Mouse (Mus musculus) kidney, postnatal 25 days (tissue): Measurements from ENCODE around the gene Crlf3.
A peak's percentile ranks its signal among the peaks of the same experiment; 100 is the strongest.
"Not testable (repeated sequence)": the region's sequence is repeated elsewhere in the genome, so short reads cannot be mapped to it uniquely, and the experiment has no call there.

Experiments
- DNase-seq, 2 experiments: peaks; one replicate each; pipeline ENCODE4 v3.0.0; 2021; ENCODE audit warnings: mixed read lengths in 2 of 2

Gene Crlf3

DNA sequence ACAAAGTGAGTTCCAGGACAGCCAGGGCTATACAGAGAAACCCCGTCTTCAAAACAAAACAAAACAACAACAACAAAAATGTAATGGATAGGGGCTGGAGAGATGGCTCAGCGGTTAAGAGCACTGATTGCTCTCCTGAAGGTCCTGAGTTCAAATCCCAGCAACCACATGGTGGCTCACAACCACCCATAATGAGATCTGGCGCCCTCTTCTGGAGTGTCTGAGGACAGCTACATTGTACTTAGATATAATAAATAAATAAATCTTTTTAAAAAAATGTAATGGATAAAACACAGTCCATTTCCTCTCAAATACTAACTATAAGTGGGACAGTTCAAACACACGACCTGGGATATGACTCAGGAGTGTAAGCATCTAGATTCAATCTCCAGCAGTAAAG is 14.4 kb downstream of the Crlf3 start:
- peak in 1 of 2 experiments; percentile 27 for DNase-seq

DNA sequence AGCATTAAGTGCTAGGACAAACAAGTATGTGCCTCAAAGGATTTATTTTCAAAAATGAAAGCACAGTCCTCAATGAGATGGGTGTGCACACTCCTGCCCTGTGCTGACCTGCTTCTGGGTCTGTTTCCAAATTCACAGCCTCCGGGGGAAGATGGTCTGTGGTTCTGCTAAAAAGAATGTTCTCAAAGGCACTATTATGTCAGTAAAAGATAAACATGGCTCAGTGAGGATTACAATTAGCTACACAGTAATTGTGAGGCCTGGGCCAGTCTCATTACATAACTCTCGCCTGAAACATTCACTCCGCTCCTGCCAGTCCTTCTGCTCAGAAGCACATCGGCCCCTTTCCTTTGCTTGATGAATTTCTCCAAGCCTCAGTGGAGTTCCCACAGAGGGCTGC is 18.6 kb downstream of the Crlf3 start:
- DNase-seq: peak; percentile 10 to 65

DNA sequence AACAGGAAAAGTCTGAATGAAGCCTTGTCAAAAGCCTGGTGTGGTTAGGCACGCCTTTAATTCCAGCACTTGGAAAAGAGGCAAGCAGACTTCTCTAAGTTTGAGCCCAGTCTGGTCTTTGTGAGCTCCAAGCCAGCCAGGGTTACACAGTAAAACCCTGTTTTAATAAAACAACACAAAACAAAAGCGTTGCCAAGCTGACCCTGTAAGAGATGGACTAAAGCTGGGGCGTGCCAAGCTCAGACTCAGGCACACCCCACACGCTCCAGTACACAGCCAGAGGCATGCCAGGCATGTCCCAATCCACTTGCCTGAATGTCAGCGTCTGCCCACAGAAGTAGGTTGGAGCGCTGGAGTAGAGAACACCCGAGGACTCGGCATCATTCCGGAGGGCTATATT is 24.6 kb downstream of the Crlf3 start:
- peak; percentile 46 to 75 for DNase-seq

DNA sequence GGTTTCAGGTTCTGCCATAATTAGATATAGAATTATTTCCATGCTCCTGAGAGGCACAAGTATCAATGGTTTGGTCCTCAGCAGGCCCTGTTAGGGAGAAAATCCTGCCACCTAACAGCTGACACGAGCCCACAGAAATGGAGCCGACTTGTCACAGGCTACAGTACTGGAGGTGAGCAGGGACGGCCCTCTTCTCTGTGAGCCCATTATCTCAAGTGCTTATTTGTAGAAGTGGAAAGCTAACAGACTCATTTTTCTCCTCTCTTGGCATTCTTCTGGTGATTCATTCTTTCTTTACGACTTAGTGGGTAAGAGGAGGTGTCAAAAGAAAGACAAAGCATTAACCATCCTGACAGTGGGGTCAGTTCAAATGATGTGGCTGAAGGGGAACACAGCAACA is 26.1 kb downstream of the Crlf3 start:
- no peak for DNase-seq

DNA sequence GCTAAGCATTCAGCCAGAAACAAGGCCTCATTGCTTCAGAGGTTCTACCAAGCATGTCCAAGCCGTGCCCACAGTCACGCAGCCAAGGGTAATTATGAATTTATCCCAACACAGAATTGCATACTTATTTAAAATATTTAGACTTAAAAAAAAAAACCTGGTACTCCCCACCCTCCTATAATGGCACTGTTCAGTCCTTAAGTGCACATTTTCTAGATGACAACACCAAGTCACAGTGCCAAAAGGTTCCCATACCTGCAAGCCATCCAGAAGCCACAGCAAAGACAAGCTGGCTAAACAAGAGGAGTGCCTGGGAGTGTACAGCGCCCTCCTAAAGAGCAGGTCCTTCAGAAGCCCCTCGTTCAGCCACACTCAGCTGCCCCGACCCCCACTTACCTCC is 27.6 kb downstream of the Crlf3 start:
- DNase-seq: no peak

DNA sequence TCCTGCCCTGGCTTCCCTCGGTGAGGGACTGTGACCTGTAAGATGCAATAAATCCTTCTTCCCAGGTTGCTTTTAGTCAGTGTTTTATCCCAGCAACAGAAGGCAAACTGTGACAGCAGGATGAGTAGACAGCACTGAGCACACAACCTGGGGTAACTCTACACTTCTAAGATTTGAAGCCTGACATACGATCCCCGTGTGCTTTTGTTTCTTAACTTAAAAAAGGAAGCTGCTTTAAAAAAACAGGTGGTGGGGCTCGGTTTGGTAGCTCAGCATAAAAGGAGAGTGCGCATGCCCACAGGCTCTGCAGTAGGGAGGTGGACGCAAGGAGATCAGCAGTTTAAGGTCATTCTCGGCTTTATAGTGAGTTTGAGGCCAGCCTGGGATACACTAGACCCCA is 28.3 kb downstream of the Crlf3 start:
- no peak for DNase-seq

DNA sequence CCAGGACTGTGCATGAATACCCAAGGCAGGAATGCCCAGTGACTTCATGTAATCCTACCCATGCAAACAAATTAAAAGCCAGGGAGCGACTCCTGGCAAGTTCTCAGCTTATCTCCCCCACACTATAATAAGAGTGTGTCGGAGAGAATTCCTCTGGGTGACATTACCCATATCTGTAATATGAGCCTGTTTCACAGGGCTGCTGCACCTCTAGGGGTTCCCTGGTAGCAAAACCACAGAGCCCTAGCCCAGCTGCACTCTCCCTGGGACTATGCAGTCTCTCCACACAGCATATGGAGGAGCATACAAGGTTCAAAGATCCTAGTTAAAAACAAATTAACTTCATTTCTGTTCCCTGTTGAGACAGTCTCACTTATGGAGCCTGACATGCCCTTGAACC is 30.7 kb downstream of the Crlf3 start:
- no peak for DNase-seq

DNA sequence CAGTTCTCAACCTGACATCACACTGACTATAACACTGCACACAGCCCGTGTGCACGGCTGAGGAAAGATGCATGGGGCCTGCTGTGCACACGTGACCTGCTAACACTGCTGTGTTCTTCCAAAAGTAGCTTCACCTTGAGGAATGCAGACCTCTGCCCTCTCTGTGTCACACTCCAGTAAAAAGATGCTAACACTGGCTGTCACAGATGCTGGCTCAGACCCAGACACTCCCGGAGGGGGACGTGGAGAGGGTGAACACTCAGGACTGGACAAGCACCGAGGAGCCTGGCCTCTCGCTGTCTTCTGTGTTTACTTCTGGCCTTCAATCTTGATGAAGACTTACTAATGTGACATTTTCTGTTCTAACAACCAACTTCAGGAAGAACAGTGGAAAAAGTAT is 33.9 kb downstream of the Crlf3 start:
- DNase-seq: peak; percentile 47 to 58

DNA sequence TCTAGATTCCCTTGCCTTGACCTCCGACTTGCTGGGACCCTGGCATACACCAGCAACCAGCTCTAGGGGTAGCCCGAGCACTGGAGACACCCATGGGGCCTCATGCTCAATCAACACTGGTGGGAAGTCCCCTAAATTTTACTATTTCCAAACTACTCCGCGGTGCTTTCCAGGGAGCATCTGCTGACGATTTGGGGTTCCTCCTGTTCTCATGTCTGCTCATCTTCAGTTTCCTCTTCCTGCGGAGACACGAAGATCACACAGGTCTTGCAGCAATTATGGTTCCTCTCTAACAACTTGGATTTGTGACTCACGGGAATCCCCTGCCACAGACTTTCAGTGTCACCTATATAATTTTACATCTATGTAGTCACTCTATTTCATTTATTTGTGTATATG is 37.4 kb downstream of the Crlf3 start:
- DNase-seq: no peak

DNA sequence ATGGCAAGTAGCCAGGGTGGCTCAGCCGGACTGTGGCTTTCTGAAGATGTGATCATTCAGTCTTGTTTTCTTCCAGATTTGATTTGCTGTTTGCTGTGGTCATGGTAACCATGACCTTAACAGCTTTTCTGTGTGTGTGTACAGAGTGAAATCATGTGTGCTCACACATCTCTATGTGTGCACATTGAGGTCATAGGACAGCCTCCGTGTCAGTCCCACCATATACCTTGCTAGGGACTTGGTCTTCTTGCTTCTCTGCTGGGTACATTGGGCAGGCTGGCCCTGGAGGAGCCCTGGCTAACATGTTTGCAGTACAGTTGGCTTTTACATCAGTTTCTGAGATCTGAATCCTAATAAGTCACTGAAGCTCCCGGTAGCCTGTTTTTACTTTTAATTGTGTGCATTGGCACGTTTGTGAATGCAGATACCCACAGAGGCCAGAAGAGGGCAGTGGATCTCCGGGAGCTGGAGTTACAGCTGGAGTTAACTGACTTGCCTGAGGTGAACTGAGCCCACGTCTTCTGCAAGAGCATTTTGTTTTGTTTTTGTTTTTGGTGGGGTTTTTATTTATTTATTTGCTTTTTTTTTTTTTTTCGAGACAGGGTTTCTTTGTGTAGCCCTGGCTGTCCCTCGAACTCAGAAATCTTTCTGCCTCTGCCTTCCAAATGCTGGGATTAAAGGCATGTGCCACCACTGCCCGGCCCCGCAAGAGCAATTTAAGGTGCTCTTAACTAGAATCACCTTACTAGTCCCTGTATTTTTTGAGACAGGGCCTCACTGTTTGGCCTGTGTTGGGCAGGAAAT is 38.0 kb downstream of the Crlf3 start:
- DNase-seq: peak; percentile 57 to 64

GRCm38 (mm10) chr11:80037495-80037894 is 43.3 kb downstream of the Crlf3 start:
- DNase-seq: no peak

GRCm38 (mm10) chr11:80021306-80021705 is 59.5 kb downstream of the Crlf3 start:
- DNase-seq: no peak

GRCm38 (mm10) chr11:80019792-80020191 is 61.0 kb downstream of the Crlf3 start:
- no peak for DNase-seq

DNA sequence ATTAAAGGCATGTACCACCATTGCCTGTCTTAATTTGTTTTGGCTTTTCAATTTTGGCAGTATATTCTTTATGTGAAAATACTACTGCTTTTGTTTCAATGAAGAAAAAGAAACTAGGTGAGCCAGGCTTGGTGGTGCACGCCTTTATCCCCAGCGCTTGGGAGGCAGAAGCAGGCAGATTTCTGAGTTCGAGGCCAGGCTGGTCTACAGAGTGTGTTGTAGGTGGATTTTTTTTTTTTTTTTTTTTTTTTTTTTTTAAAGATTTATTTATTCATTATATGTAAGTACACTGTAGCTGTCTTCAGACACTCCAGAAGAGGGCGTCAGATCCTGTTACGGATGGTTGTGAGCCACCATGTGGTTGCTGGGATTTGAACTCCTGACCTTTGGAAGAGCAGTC is 64.3 kb downstream of the Crlf3 start:
- not testable (repeated sequence) for DNase-seq
